Comparison of ENCODE assay signal across 7 mouse cellular contexts in the genomic region with DNA sequence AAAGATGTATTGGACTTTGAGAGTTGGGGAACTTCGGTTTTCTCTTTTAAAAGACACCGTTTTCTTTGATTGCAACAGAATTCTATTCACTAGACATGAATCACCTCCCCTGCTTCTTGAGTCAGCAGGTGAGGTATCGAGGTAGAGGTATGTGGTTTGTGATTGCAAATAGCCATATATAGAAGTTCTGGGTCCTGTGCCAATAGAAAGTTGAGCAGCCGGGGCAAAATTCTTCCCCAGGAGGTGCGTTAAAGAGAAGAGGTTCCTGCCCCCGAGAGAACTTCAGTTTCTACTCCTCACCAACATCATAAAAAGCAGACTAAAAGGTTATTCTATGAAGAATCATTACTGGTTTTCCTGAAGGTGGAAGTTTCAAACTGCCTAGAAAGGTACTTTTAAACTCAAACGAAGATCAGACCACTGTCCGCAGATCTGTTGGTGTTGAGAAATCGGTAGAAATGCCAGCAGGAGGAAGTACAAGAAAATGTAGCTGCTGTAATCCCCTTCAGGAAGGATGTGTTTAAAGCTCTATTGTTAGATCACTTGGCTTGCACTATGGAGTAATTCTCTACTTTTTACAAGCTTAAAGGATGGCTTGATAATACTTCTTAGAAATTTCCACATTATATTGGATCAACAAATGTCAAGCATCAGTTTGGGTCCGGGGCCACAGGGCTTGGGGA. TPM values are rescaled to one million over a fixed set of nuclear protein-coding genes. Genes with fewer than 3 reads are reported as not detected.
A peak's percentile ranks its signal among the peaks of the same experiment; 100 is the strongest.
DNase-seq lines count a peak whose midpoint lies in the region; ATAC-seq and TF ChIP-seq lines count a peak whose summit lies in the region.

No protein-coding gene starts in this region.

- TF ChIP-seq POLR2A in cerebellum, adult 2 months (IDR thresholded peaks at IDR 0.05; ENCODE audit: borderline replicate concordance, insufficient read depth, low read length), result no peak

- no peaks in the 10 kb centered on the region for H3K36me3 ChIP-seq in E14TG2a.4 (ENCODE audit: insufficient read depth, low read length)
- no peaks in the 10 kb centered on the region for H3K36me3 ChIP-seq in hindbrain, embryonic 13.5 days

- intact Hi-C loops in left cerebral cortex, postnatal 14 days (cut with DNase I), result no loop called here

- in situ Hi-C loops in Patski (cut with MboI; ENCODE audit: low pct_unique_long_range_greater_than_20kb), result no loop called here

- POLR2A ChIA-PET in Patski (lab: Charles Lee), result interaction anchor here (1.0 to 2.2 kb wide), 4 partner anchors 8 to 31 kb away, joined by 3 to 10 read pairs (median 7); no protein-coding TSS in a partner anchor

- peaks cover 19% of the 10 kb centered on the region for H3K27me3 ChIP-seq in E14TG2a.4 (ENCODE audit: insufficient read depth, low read length)
- H3K27me3 ChIP-seq in Patski, result no peaks in the 10 kb centered on the region
- H3K27me3 ChIP-seq in hindbrain, embryonic 13.5 days, result peaks cover 13% of the 10 kb centered on the region; the same call in 1 of the 2 replicates
- H3K27me3 ChIP-seq in cerebellum, adult 2 months (ENCODE audit: control insufficient read depth, insufficient read depth, low read length), result no peaks in the 10 kb centered on the region; the same call in 1 of the 2 replicates

- no peak overlapping the region for H3K9ac ChIP-seq in hindbrain, embryonic 13.5 days

- CTCF ChIA-PET in Patski (lab: Charles Lee), result interaction anchor here (0.6 to 0.9 kb wide), 3 partner anchors 8 to 15 kb away, joined by 3 read pairs; no protein-coding TSS in a partner anchor

- H3K9me3 ChIP-seq in E14TG2a.4 (ENCODE audit: low read length), result no peaks in the 10 kb centered on the region
- no peaks in the 10 kb centered on the region for H3K9me3 ChIP-seq in hindbrain, embryonic 13.5 days

- H3K4me3 ChIP-seq in E14TG2a.4 (replicated peaks; ENCODE audit: low read length), result peak overlapping the region; percentile 70; the same call in 1 of the 2 replicates
- H3K4me3 ChIP-seq in hindbrain, embryonic 13.5 days, result peak overlapping the region; percentile 42; the same call in 1 of the 2 replicates
- no peak overlapping the region for H3K4me3 ChIP-seq in cerebellum, adult 2 months (replicated peaks; ENCODE audit: insufficient read depth, low read depth, low read length)

- H3K4me2 ChIP-seq in hindbrain, embryonic 13.5 days, result peak overlapping the region; percentile 66; the same call in 1 of the 2 replicates

- peak; percentile 32 for ATAC-seq in Patski
- no peak for ATAC-seq in hindbrain, embryonic 13.5 days (ENCODE audit: low FRiP score)

- no peak overlapping the region for H3K27ac ChIP-seq in hindbrain, embryonic 13.5 days
- no peak overlapping the region for H3K27ac ChIP-seq in cerebellum, adult 2 months (ENCODE audit: insufficient read depth, low read length)

- no peak for DNase-seq in Patski (ENCODE audit: low read depth, low spot score)
- DNase-seq in lung, postnatal 10 days, result peak; percentile 21
- no peak for DNase-seq in left cerebral cortex, postnatal 14 days (ENCODE audit: low spot score in 2 of 2)
- DNase-seq in cerebellum, adult 2 months, result no peak
- DNase-seq in adrenal gland, postnatal 14 days, result no peak

- peaks cover 17% of the 10 kb centered on the region for H3K4me1 ChIP-seq in E14TG2a.4 (replicated peaks; ENCODE audit: low read depth, low read length)
- peaks cover 9% of the 10 kb centered on the region for H3K4me1 ChIP-seq in hindbrain, embryonic 13.5 days (replicated peaks)
- H3K4me1 ChIP-seq in cerebellum, adult 2 months (ENCODE audit: control insufficient read depth, insufficient read depth, low read length), result no peaks in the 10 kb centered on the region

- WGBS in hindbrain, embryonic 13.5 days, result 67% methylated on average over 10 of the region's 10 CpGs
- 64% methylated on average over 10 of the region's 10 CpGs for WGBS in cerebellum, adult 2 months

- TF ChIP-seq CTCF in E14TG2a.4 (conservative IDR thresholded peaks at IDR 0.05; ENCODE audit: low read length), result no peak
- TF ChIP-seq CTCF in Patski (IDR thresholded peaks at IDR 0.05), result no peak
- TF ChIP-seq CTCF in cerebellum, adult 2 months (IDR thresholded peaks at IDR 0.05; ENCODE audit: borderline replicate concordance, insufficient read depth, low read depth, low read length), result no peak

RNA-seq across cellular contexts. Expression of gene Anxa3, which starts 1.0 kb away (rescaled TPM):
- polyA plus RNA-seq in Patski (2021), result 424 TPM
- 27.0 and 27.9 TPM in 2 replicates for polyA plus RNA-seq in hindbrain, embryonic 13.5 days (2015; fragmentation: Nextera tagmentation; extraction: Ambion mirVana)
- total RNA-seq in left cerebral cortex, postnatal 14 days (2021), result 10 to 100 TPM; 17.8 to 20.5 TPM
- polyA plus RNA-seq in cerebellum, adult 2 months (2012; rRNA removed), result 12.0 and 12.8 TPM in 2 replicates
- total RNA-seq in adrenal gland, postnatal 14 days (2021), result 25.7 and 30.0 TPM in 2 replicates

Comparison
In these comparisons a context has a peak if more than half of its experiments do, and no peak if none do; other contexts are left out.
1. RNA of gene Anxa3, which starts 1.0 kb away (polyA plus RNA-seq): 424 TPM in Patski (single experiment); 27.0 to 27.9 TPM in hindbrain, embryonic 13.5 days and 12.0 to 12.8 TPM in cerebellum, adult 2 months; every median in the first group is over 10 times any median in the second.